Mouse (Mus musculus) monocyte, adult 2 months (primary cell): ENCODE data around the gene Nomo1.

Experiments used
- DNase-seq, 2 experiments: peaks; one replicate each; pipeline ENCODE4 v3.0.0; 2022; ENCODE audit warnings: low spot score in 2 of 2, low read depth in 1 of 2

Gene Nomo1

GRCm38 (mm10) chr7:46033109-46033869, at the start of gene Nomo1:
Gene Nomo1 (plus strand): TSS chr7:46033698.
- peak; percentile 92 to 97 for DNase-seq

DNA sequence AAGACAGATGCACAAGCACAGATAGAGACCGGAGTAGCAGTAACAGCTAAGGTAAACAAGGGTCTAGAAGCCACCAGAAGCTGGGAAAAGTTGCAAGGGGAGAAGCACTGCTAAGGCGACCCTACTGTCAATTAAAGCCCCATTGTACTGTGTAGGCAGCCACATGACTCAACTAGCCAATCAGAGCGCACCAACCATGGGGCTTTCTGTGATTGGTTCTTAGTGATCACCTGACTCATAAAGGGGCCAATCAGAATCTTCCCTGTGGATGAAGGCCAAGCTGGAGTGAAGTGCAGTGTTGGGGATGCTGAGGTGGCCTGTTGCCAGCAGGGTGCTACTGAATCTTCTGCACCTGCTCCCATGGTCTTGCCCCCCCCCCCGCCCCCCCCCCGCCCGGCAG, 46.6 kb upstream of the Nomo1 start:
- DNase-seq, result no peak

GRCm38 (mm10) chr7:45988344-45988743, 45.2 kb upstream of the Nomo1 start:
- DNase-seq, result no peak

GRCm38 (mm10) chr7:45992470-45992869, 41.0 kb upstream of the Nomo1 start:
- DNase-seq, result no peak

GRCm38 (mm10) chr7:46000577-46000976, 32.9 kb upstream of the Nomo1 start:
- DNase-seq, result no peak

GRCm38 (mm10) chr7:46002748-46003147, 30.8 kb upstream of the Nomo1 start:
- DNase-seq, result no peak

DNA sequence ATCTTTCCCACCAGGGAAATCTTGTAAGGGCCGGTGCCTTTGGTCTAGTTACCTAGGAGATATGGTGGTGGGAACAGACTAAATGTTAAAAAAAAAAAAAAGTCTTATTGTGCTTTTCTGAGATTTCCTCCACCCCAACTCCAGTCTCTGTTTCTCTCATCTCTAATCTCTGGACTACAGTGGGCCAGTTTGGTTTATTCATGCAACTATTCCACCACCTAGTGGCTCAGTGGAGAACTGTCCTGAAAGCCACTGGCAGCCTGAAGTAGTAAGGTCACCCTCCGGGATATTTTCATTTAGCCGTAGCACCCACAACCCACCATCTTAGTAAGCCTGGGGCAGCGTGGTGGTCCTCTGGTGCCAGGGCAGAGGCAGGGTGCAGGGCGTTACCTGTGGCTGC, 23.9 kb upstream of the Nomo1 start:
- no peak for DNase-seq

DNA sequence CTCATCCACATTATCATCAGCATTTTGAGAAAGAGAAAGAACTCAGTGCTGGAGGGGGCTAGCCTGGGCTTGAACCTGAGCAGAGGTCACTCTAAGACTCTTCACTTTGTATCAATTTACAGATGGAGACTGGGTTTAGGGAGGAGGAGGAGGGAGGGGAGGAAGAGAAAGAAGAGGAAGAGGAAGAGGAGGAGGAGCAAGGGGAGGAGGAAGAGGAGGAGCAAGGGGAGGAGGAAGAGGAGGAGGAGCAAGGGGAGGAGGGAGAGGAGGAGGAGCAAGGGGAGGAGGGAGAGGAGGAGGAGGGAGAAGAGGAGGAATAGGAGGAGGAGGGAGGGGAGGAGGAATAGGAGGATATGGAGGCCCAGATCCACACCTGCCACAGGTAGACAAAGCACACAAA, 21.4 kb upstream of the Nomo1 start:
- DNase-seq, result no peak

DNA sequence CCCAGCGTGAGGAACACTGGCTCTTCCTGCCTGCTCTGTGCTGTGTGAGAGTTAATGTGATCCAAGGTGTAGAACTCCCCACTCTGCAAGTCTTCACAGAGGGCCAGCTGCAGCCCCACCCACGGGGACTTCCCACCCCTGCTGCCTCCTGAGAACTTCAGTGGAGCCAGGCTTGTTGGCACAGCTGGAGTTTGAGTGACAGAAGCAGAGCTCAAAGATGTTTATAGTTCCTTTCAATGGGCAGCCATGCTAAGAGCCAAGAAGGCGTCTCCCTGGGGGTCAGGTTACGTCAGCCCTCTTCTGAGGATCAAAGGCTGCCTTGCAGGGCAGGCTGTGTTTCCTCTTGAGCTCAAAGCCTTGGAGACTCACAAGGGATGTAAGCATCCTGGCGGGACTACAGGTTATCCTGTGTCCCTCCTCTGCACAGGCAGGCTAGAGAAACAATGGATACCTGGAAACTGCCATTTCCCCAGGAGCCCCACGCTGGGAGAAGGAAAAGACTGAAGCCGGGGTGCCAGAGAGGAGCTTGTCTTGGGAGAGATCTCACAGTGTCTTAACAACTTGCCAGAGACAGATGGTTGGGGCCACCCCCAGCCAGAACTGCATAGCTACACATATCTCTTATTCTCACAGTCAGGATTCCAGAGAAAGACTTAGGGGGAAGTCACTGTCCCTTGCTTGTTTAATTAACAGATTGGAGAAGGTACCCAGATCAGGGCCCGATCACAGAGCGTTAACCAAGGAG, 20.1 kb upstream of the Nomo1 start:
- no peak for DNase-seq

DNA sequence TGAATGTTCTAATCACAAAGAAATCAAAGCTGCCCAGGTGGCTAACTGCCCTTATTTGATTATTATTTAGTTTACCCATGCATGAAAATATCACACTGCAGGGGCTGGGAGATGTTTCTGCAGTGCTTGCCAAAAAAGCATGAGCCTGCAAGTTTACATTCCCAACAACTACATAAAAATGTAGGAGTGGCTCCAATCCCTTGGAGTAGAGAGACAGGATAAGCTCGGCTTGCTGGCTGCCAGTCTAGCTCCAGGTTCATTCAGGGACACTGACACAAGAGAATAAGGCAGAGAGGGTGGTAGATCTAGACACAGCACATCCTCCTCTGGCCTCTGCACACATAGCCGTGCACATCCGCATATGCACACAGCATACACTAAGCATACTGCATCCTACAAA, 13.9 kb upstream of the Nomo1 start:
- no peak for DNase-seq

DNA sequence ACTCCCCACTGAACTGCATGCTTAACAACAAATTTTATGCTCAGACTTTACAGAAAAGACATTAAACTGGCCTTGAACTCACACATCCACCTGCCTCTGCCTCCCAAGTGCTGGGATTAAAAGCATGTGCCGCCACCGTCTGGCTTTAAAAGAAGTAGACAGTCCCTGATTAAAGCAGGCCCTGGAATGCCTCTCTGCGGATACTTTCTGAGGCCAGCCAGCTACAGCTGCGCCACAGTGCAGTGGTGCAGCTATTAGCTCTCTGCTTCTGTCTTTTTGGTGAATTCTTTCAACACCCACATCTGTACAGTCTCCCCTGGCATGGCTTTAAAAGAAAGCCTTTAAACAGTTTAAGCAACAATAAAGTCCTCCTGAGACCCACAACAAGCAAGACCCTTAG, 11.5 kb upstream of the Nomo1 start:
- no peak for DNase-seq

GRCm38 (mm10) chr7:46025436-46025835, 8.1 kb upstream of the Nomo1 start:
- no peak for DNase-seq

DNA sequence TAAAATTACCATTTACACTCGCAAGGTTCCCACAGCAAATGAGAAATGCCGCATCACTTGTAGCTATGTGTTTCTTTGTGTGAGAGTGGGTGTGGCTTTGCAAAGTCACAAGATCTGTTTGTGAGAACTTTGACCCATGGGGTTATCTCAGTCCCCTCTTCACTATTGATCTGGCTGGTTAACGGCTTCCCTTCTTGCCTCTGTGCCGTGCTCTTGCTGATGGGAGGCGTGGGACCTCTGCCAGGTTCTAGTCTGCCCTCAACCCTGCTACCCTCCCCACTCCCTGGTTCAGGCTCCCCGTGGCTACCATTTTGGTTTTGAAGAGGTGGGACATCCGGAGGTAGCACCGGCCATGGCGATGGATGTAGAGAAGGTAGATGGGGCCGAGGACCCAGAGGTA, 4.8 kb upstream of the Nomo1 start:
- no peak for DNase-seq

GRCm38 (mm10) chr7:46029299-46030144, 4.0 kb upstream of the Nomo1 start:
- no peak for DNase-seq

- no peak for DNase-seq
These were observed 3.4 kb upstream of the Nomo1 start, which contains the start of gene Abcc6 for GRCm38 (mm10) chr7:46030145-46030488. Gene Abcc6 (minus strand): TSS chr7:46030302.

DNA sequence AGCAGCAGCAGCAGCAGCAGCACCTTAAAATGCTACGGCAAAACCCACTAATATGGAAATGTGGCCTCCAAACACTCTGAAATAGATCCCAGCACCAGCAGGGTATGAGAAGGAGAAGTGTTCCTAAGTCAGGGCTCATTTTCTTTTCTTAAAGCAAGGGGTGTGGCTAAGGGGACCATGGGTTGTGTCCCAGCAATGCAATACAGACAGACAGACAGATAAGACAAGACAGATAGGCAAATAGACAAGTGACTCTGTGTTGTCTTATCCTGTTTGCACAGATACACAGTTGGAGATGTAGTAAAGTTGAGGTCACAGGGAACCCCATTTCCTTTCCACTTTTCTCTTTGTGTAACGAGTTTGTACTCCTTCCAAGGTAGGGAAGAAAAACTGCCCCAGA, 2.4 kb upstream of the Nomo1 start:
- no peak for DNase-seq

GRCm38 (mm10) chr7:46033870-46034337, 406 bp downstream of the Nomo1 start:
- DNase-seq, result no peak

- no peak for DNase-seq
These were observed 1.5 kb downstream of the Nomo1 start for GRCm38 (mm10) chr7:46034991-46035390.

- no peak for DNase-seq
These were observed 2.0 kb downstream of the Nomo1 start for GRCm38 (mm10) chr7:46035468-46035867.

GRCm38 (mm10) chr7:46037433-46037832, 3.9 kb downstream of the Nomo1 start:
- DNase-seq, result no peak

GRCm38 (mm10) chr7:46039873-46040272, 6.4 kb downstream of the Nomo1 start:
- DNase-seq, result no peak

DNA sequence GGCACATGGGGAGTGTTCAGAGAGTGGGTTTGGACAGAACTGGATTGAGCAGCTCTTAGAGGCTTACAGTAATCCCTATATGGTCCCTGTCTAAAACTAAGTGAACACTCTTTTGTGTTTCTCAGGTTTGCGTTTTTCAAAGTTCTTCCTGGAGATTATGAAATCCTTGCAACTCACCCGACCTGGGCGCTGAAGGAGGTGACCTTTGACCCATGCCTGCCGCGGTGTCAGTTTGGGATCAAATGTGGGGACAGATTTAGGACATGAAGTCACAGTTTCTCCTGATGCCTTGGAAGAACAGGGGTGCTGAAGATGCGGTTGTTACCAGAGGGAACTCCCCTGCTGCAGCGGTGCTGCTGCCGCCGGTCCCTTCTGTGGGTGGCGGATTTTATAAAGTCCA, 10.6 kb downstream of the Nomo1 start:
- DNase-seq, result no peak
